ENCODE assay signal across 11 mouse cellular contexts in the genomic region with DNA sequence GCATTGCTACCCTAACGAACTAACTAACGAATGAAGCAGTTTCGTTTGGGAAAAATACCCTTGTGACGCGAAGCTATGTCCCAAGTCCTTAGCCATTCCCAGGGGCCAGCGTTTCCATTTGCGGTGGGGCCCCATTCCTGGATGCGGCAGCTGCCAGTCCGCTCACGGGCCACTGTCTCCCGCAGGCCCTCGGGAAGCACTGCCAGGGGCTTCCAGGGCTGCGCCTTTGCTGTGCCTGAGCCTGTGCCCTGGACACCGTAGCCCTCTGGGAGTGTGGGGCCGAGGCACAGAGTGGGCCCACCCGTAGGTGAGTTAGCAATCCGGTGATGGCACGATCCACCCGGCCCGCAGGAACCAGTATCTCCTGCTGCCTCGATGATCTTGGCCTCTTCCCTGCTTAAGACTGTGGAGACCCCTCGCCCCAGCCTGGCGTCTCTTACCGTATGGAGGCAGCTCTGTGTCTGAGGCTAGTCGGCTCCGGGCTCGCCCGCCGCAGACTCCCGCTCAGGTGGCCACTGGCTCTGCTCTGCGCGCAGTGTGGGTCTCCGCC. TPM values are rescaled to one million over a fixed set of nuclear protein-coding genes. Genes with fewer than 3 reads are reported as not detected.
DNase-seq lines count a peak whose midpoint lies in the region; ATAC-seq and TF ChIP-seq lines count a peak whose summit lies in the region.
"Had no signal": no experiment of that assay in that cellular context is flagged by ENCODE, and none has a peak within 500 bp of the region (broad histone marks: within the 10 kb centered on the region; RNA-seq: fewer than 3 reads in every experiment).

No protein-coding gene starts in this region.

- H3K4me2 ChIP-seq in lung, embryonic 14.5 days = peak overlapping the region; percentile 18; the same call in 1 of the 2 replicates
- peak overlapping the region; percentile 37 for H3K4me2 ChIP-seq in embryonic facial prominence, embryonic 11.5 days (ENCODE audit: low read depth, low read length)
- H3K4me2 ChIP-seq in hindbrain, embryonic 13.5 days = no peak overlapping the region
- peak overlapping the region; percentile 25; the same call in 1 of the 2 replicates for H3K4me2 ChIP-seq in neural tube, embryonic 12.5 days (replicated peaks)

- H3K9me3 ChIP-seq in lung, embryonic 14.5 days (ENCODE audit: low read depth, low read length) = no peaks in the 10 kb centered on the region
- H3K9me3 ChIP-seq in embryonic facial prominence, embryonic 11.5 days (replicated peaks; ENCODE audit: control insufficient read depth, low read length) = no peaks in the 10 kb centered on the region
- H3K9me3 ChIP-seq in hindbrain, embryonic 13.5 days = no peaks in the 10 kb centered on the region; the same call in 1 of the 2 replicates
- no peaks in the 10 kb centered on the region for H3K9me3 ChIP-seq in neural tube, embryonic 12.5 days

- under 1% methylated on average over 33 of the region's 33 CpGs for WGBS in lung, embryonic 14.5 days
- WGBS in embryonic facial prominence, embryonic 11.5 days = under 1% methylated on average over 32 of the region's 33 CpGs
- WGBS in hindbrain, embryonic 13.5 days = 1% methylated on average over 33 of the region's 33 CpGs
- WGBS in neural tube, embryonic 12.5 days = under 1% methylated on average over 33 of the region's 33 CpGs

- no peak overlapping the region for H3K27ac ChIP-seq in lung, embryonic 14.5 days (ENCODE audit: low read depth)
- peak overlapping the region; percentile 77 for H3K27ac ChIP-seq in embryonic facial prominence, embryonic 11.5 days (replicated peaks; ENCODE audit: low read depth, low read length)
- H3K27ac ChIP-seq in hindbrain, embryonic 13.5 days = no peak overlapping the region
- H3K27ac ChIP-seq in neural tube, embryonic 12.5 days = no peak overlapping the region

- H3K36me3 ChIP-seq in lung, embryonic 14.5 days (ENCODE audit: insufficient read depth) = no peaks in the 10 kb centered on the region
- H3K36me3 ChIP-seq in embryonic facial prominence, embryonic 11.5 days (replicated peaks; ENCODE audit: control insufficient read depth, insufficient read depth, low read depth, low read length) = no peaks in the 10 kb centered on the region
- no peaks in the 10 kb centered on the region for H3K36me3 ChIP-seq in hindbrain, embryonic 13.5 days
- no peaks in the 10 kb centered on the region for H3K36me3 ChIP-seq in neural tube, embryonic 12.5 days

- no peak overlapping the region for H3K9ac ChIP-seq in lung, embryonic 14.5 days
- peak overlapping the region; percentile 65 for H3K9ac ChIP-seq in embryonic facial prominence, embryonic 11.5 days (replicated peaks; ENCODE audit: low read length)
- H3K9ac ChIP-seq in hindbrain, embryonic 13.5 days = no peak overlapping the region
- no peak overlapping the region for H3K9ac ChIP-seq in neural tube, embryonic 12.5 days

- no peak for DNase-seq in lung, embryonic 14.5 days
- no peak for DNase-seq in lung, postnatal 14 days
- peak; percentile 44 for DNase-seq in embryonic facial prominence, embryonic 11.5 days (ENCODE audit: low spot score)
- no peak for DNase-seq in urinary bladder, adult 2 months (ENCODE audit: low spot score)
- DNase-seq in urinary bladder, postnatal 36 days (ENCODE audit: low spot score in 2 of 2) = no peak
- DNase-seq: liver had no signal

- peak overlapping the region; percentile 19 for H3K4me3 ChIP-seq in lung, embryonic 14.5 days (ENCODE audit: low read depth, low read length)
- peak overlapping the region; percentile 38 for H3K4me3 ChIP-seq in embryonic facial prominence, embryonic 11.5 days (ENCODE audit: low read depth, low read length)
- H3K4me3 ChIP-seq in hindbrain, embryonic 13.5 days = peak overlapping the region; percentile 2; the same call in 1 of the 2 replicates
- H3K4me3 ChIP-seq in neural tube, embryonic 12.5 days = no peak overlapping the region

- no peak for ATAC-seq in lung, embryonic 14.5 days (ENCODE audit: insufficient read depth)
- ATAC-seq in embryonic facial prominence, embryonic 11.5 days (replicated peaks; ENCODE audit: insufficient number of reproducible peaks, low FRiP score, low TSS enrichment, low read depth) = no peak
- 0 out of 2 replicates have a peak, but pooled peaks have one; percentile 37 for ATAC-seq in hindbrain, embryonic 13.5 days (ENCODE audit: low FRiP score)
- peak; percentile 23; the same call in 1 of the 2 replicates for ATAC-seq in neural tube, embryonic 12.5 days (ENCODE audit: low FRiP score, low read depth)
- no peak for ATAC-seq in megakaryocyte-erythroid progenitor cell, adult 5-6 weeks (replicated peaks; ENCODE audit: low FRiP score, low TSS enrichment, poor library complexity, severe bottlenecking)
- ATAC-seq: inflammation-experienced regulatory T-cells, adult 6 months had no signal

- H3K27me3 ChIP-seq in lung, embryonic 14.5 days (ENCODE audit: insufficient read depth, low read length) = peaks cover 99% of the 10 kb centered on the region
- H3K27me3 ChIP-seq in embryonic facial prominence, embryonic 11.5 days (ENCODE audit: control insufficient read depth, insufficient read depth, low read length) = peaks cover 71% of the 10 kb centered on the region
- H3K27me3 ChIP-seq in hindbrain, embryonic 13.5 days = peaks cover 100% of the 10 kb centered on the region
- H3K27me3 ChIP-seq in neural tube, embryonic 12.5 days (replicated peaks) = peaks cover 100% of the 10 kb centered on the region

- no peak for TF ChIP-seq CTCF in lung, embryonic 14.5 days (IDR thresholded peaks at IDR 0.05; ENCODE audit: low read depth)

- H3K4me1 ChIP-seq in lung, embryonic 14.5 days (ENCODE audit: insufficient read depth) = no peaks in the 10 kb centered on the region
- peaks cover 3% of the 10 kb centered on the region for H3K4me1 ChIP-seq in embryonic facial prominence, embryonic 11.5 days (ENCODE audit: control insufficient read depth, insufficient read depth, low read length)
- H3K4me1 ChIP-seq in hindbrain, embryonic 13.5 days (replicated peaks) = peaks cover 25% of the 10 kb centered on the region
- peaks cover 22% of the 10 kb centered on the region for H3K4me1 ChIP-seq in neural tube, embryonic 12.5 days

RNA-seq across cellular contexts. Expression of a gene that starts 0.4 kb away (rescaled TPM):
- 0.28 TPM in 1 of 2 replicates, not detected in the other for polyA plus RNA-seq in lung, embryonic 14.5 days (2014; fragmentation: Nextera tagmentation; extraction: Ambion mirVana)
- 48.5 and 54.9 TPM in 2 replicates for polyA plus RNA-seq in embryonic facial prominence, embryonic 11.5 days (2014; fragmentation: Nextera tagmentation; extraction: Ambion mirVana)
- 0.22 and 1.3 TPM in 2 replicates for polyA plus RNA-seq in hindbrain, embryonic 13.5 days (2015; fragmentation: Nextera tagmentation; extraction: Ambion mirVana)
- polyA plus RNA-seq in neural tube, embryonic 12.5 days (2016; fragmentation: Nextera tagmentation; extraction: Ambion mirVana) = 0.49 and 2.0 TPM in 2 replicates
- polyA plus RNA-seq in urinary bladder, adult 2 months (2012; rRNA removed) = 64.7 and 83.9 TPM in 2 replicates
- not detected in 2 replicates for total RNA-seq in megakaryocyte-erythroid progenitor cell, adult 5-6 weeks (2014; fragmentation: Nextera tagmentation)
- not detected in 2 replicates for total RNA-seq in megakaryocyte-erythroid progenitor cell, adult 5-6 weeks (2017)
- polyA plus RNA-seq: frontal cortex, adult 2 months; inflammation-experienced regulatory T-cells, adult 6 months had no signal

RNA-seq across cellular contexts. Expression of a gene that starts 51.3 kb away (rescaled TPM):
- polyA plus RNA-seq in lung, embryonic 14.5 days (2014; fragmentation: Nextera tagmentation; extraction: Ambion mirVana) = 0.18 TPM in 1 of 2 replicates, not detected in the other
- not detected in 2 replicates for polyA plus RNA-seq in embryonic facial prominence, embryonic 11.5 days (2014; fragmentation: Nextera tagmentation; extraction: Ambion mirVana)
- polyA plus RNA-seq in hindbrain, embryonic 13.5 days (2015; fragmentation: Nextera tagmentation; extraction: Ambion mirVana) = not detected in 2 replicates
- not detected in 2 replicates for polyA plus RNA-seq in neural tube, embryonic 12.5 days (2016; fragmentation: Nextera tagmentation; extraction: Ambion mirVana)
- 0.22 and 0.32 TPM in 2 replicates for polyA plus RNA-seq in urinary bladder, adult 2 months (2012; rRNA removed)
- total RNA-seq in megakaryocyte-erythroid progenitor cell, adult 5-6 weeks (2014; fragmentation: Nextera tagmentation) = not detected in 2 replicates
- not detected in 2 replicates for total RNA-seq in megakaryocyte-erythroid progenitor cell, adult 5-6 weeks (2017)
- polyA plus RNA-seq: inflammation-experienced regulatory T-cells, adult 6 months had no signal

Comparison
In these comparisons a context has a peak if more than half of its experiments do, and no peak if none do; other contexts are left out.
1. ATAC-seq: peak in hindbrain, embryonic 13.5 days (single experiment) and neural tube, embryonic 12.5 days (single experiment); none in lung, embryonic 14.5 days (single experiment), embryonic facial prominence, embryonic 11.5 days (single experiment) and megakaryocyte-erythroid progenitor cell, adult 5-6 weeks (single experiment).
2. RNA of a gene that starts 0.4 kb away (polyA plus RNA-seq): 64.7 to 83.9 TPM in urinary bladder, adult 2 months and 48.5 to 54.9 TPM in embryonic facial prominence, embryonic 11.5 days; 0.49 to 2.0 TPM in neural tube, embryonic 12.5 days, 0.28 TPM in lung, embryonic 14.5 days and 0.22 to 1.3 TPM in hindbrain, embryonic 13.5 days; every median in the first group is over 10 times any median in the second.